Mouse (Mus musculus): Measurements from ENCODE around the gene Tpsg1. TPM values are rescaled to one million over a fixed set of nuclear protein-coding genes. Genes with fewer than 3 reads are reported as not detected.

The Tpsg1 gene
- polyA plus RNA-seq, 1 experiment: 0.09 TPM

GRCm38 (mm10) chr17:25341490-25341889 is 27.6 kb upstream of the Tpsg1 start:
- no peak for TF ChIP-seq CTCF (IDR thresholded peaks at IDR 0.05; ENCODE audit: extremely low read depth, insufficient read depth, insufficient read length, insufficient replicate concordance)
- no peak for TF ChIP-seq POLR2A (IDR thresholded peaks at IDR 0.05; ENCODE audit: low read depth, low read length)
- Histone ChIP-seq H3K27me3 (ENCODE audit: control insufficient read depth, insufficient read depth, low read length) (no peaks in the 10 kb centered on the region), H3K27ac (ENCODE audit: insufficient read depth, low read length) (no peak overlapping the region), H3K36me3 (ENCODE audit: control insufficient read depth, insufficient read depth, low read length) (no peaks in the 10 kb centered on the region), H3K4me3 (ENCODE audit: extremely low read depth, insufficient read depth, insufficient read length) (no peak overlapping the region), H3K4me1 (ENCODE audit: control insufficient read depth, insufficient read depth, insufficient read length) (no peaks in the 10 kb centered on the region)
- WGBS: 53% methylated on average over 3 of the region's 3 CpGs
- no peak for DNase-seq (ENCODE audit: low read depth in 1 of 2, low spot score in 2 of 2)

- TF ChIP-seq POLR2A (IDR thresholded peaks at IDR 0.05; ENCODE audit: low read depth, low read length) (no peak), CTCF (IDR thresholded peaks at IDR 0.05; ENCODE audit: extremely low read depth, insufficient read depth, insufficient read length, insufficient replicate concordance) (no peak)
These were observed 23.6 kb upstream of the Tpsg1 start, which contains the start of gene Tpsab1 for GRCm38 (mm10) chr17:25345462-25345861. TSS of gene Tpsab1 (minus strand) at chr17:25345562.

GRCm38 (mm10) chr17:25361291-25361690 is 7.8 kb upstream of the Tpsg1 start:
- Histone ChIP-seq H3K4me1 (ENCODE audit: control insufficient read depth, insufficient read depth, insufficient read length) (no peaks in the 10 kb centered on the region), H3K4me3 (ENCODE audit: extremely low read depth, insufficient read depth, insufficient read length) (no peak overlapping the region), H3K27ac (ENCODE audit: insufficient read depth, low read length) (no peak overlapping the region), H3K36me3 (ENCODE audit: control insufficient read depth, insufficient read depth, low read length) (no peaks in the 10 kb centered on the region), H3K27me3 (ENCODE audit: control insufficient read depth, insufficient read depth, low read length) (no peaks in the 10 kb centered on the region)
- DNase-seq (ENCODE audit: low read depth in 1 of 2, low spot score in 2 of 2): no peak
- no peak for TF ChIP-seq CTCF (IDR thresholded peaks at IDR 0.05; ENCODE audit: extremely low read depth, insufficient read depth, insufficient read length, insufficient replicate concordance)
- TF ChIP-seq POLR2A (IDR thresholded peaks at IDR 0.05; ENCODE audit: low read depth, low read length): no peak
- 59% methylated on average over 2 of the region's 2 CpGs for WGBS

More at GRCm38 (mm10) chr17:25345462-25345861, 23.6 kb upstream of the Tpsg1 start, which contains the start of gene Tpsab1:
- Histone ChIP-seq H3K36me3 (ENCODE audit: control insufficient read depth, insufficient read depth, low read length) (no peaks in the 10 kb centered on the region), H3K4me3 (ENCODE audit: extremely low read depth, insufficient read depth, insufficient read length) (no peak within 1 kb of the TSS), H3K4me1 (ENCODE audit: control insufficient read depth, insufficient read depth, insufficient read length) (no peaks in the 10 kb centered on the region), H3K27me3 (ENCODE audit: control insufficient read depth, insufficient read depth, low read length) (no peaks in the 10 kb centered on the region), H3K27ac (ENCODE audit: insufficient read depth, low read length) (no peak within 1 kb of the TSS)
- no peak for DNase-seq (ENCODE audit: low read depth in 1 of 2, low spot score in 2 of 2)
- 77% methylated on average over 4 of the region's 4 CpGs for WGBS

DNA sequence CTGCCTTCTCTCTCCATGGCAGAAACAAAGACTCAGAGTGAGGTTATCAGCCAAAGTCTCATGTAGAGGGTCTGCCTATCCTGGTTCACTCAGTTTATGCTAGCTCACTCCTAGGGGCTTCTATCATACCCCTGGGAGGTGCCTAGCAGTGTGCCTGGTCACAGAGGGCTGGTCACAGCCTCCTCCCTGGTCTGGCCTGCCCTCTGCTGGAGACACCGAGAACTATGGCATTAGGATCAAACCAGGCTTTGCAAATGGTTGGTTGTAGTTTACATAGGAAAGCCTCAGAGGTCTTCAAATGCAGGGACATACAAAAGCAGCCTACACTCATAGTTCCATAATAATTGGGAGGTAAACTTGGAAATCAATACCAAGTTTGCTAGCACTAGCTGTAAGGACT is 5.3 kb upstream of the Tpsg1 start:
- Histone ChIP-seq H3K4me3 (ENCODE audit: extremely low read depth, insufficient read depth, insufficient read length) (no peak overlapping the region), H3K27ac (ENCODE audit: insufficient read depth, low read length) (no peak overlapping the region), H3K36me3 (ENCODE audit: control insufficient read depth, insufficient read depth, low read length) (no peaks in the 10 kb centered on the region), H3K4me1 (ENCODE audit: control insufficient read depth, insufficient read depth, insufficient read length) (no peaks in the 10 kb centered on the region), H3K27me3 (ENCODE audit: control insufficient read depth, insufficient read depth, low read length) (no peaks in the 10 kb centered on the region)
- WGBS: 0% methylated on average over 1 of the region's 1 CpGs
- DNase-seq (ENCODE audit: low read depth in 1 of 2, low spot score in 2 of 2): peak in 1 of 2 experiments; percentile 17
- peak; percentile 53; the same call in 1 of the 2 replicates for TF ChIP-seq CTCF (IDR thresholded peaks at IDR 0.05; ENCODE audit: extremely low read depth, insufficient read depth, insufficient read length, insufficient replicate concordance)
- no peak for TF ChIP-seq POLR2A (IDR thresholded peaks at IDR 0.05; ENCODE audit: low read depth, low read length)

- Histone ChIP-seq H3K4me3 (ENCODE audit: extremely low read depth, insufficient read depth, insufficient read length) (no peak within 1 kb of the TSS), H3K27ac (ENCODE audit: insufficient read depth, low read length) (no peak within 1 kb of the TSS), H3K27me3 (ENCODE audit: control insufficient read depth, insufficient read depth, low read length) (no peaks in the 10 kb centered on the region), H3K36me3 (ENCODE audit: control insufficient read depth, insufficient read depth, low read length) (no peaks in the 10 kb centered on the region), H3K4me1 (ENCODE audit: control insufficient read depth, insufficient read depth, insufficient read length) (no peaks in the 10 kb centered on the region)
- TF ChIP-seq POLR2A (IDR thresholded peaks at IDR 0.05; ENCODE audit: low read depth, low read length) (no peak), CTCF (IDR thresholded peaks at IDR 0.05; ENCODE audit: extremely low read depth, insufficient read depth, insufficient read length, insufficient replicate concordance) (no peak)
- DNase-seq (ENCODE audit: low read depth in 1 of 2, low spot score in 2 of 2): no peak
- WGBS: 75% methylated on average over 2 of the region's 2 CpGs
These were observed 3.1 kb upstream of the Tpsg1 start, which contains the start of gene Tpsb2 for GRCm38 (mm10) chr17:25366005-25366404. TSS of gene Tpsb2 (plus strand) at chr17:25366305.

DNA sequence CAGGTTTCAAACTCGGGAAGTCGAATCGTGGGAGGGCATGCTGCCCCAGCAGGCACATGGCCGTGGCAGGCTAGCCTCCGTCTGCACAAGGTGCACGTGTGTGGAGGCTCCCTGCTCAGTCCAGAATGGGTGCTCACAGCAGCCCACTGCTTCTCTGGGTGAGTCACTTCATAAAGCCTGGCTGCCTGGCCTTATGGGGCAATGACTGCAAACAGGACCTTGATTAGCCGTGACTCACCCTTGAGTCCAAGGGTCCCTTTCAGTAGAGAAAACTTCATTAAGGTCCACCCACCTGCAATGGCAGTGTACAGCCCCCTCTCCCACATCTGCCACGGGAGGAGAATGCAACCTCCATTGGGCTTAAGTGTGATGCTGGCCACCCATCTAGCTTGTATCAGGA is 3.4 kb downstream of the Tpsg1 start:
- WGBS: 80% methylated on average over 8 of the region's 8 CpGs
- no peak overlapping the region for H3K4me3 ChIP-seq (ENCODE audit: extremely low read depth, insufficient read depth, insufficient read length)
- TF ChIP-seq POLR2A (IDR thresholded peaks at IDR 0.05; ENCODE audit: low read depth, low read length) (no peak), CTCF (IDR thresholded peaks at IDR 0.05; ENCODE audit: extremely low read depth, insufficient read depth, insufficient read length, insufficient replicate concordance) (no peak)
- H3K27ac ChIP-seq (ENCODE audit: insufficient read depth, low read length): no peak overlapping the region
- H3K36me3 ChIP-seq (ENCODE audit: control insufficient read depth, insufficient read depth, low read length): no peaks in the 10 kb centered on the region
- no peaks in the 10 kb centered on the region for H3K27me3 ChIP-seq (ENCODE audit: control insufficient read depth, insufficient read depth, low read length)
- H3K4me1 ChIP-seq (ENCODE audit: control insufficient read depth, insufficient read depth, insufficient read length): no peaks in the 10 kb centered on the region
- no peak for DNase-seq (ENCODE audit: low read depth in 1 of 2, low spot score in 2 of 2)

DNA sequence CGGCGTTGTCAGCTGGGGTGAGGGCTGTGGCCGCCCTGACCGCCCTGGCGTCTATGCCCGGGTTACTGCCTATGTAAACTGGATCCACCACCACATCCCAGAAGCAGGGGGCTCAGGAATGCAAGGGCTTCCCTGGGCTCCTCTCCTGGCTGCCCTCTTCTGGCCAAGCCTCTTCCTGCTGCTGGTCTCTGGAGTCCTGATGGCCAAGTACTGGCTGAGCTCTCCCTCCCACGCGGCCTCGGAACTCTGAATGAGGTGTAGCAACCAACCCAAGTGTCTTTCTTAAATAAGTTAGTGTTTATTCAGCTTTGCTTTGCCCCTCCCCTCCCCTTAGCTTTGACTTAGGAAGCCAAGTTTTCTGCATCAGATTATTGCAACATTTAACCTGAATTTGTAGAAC is 4.9 kb downstream of the Tpsg1 start:
- DNase-seq (ENCODE audit: low read depth in 1 of 2, low spot score in 2 of 2): no peak
- TF ChIP-seq POLR2A (IDR thresholded peaks at IDR 0.05; ENCODE audit: low read depth, low read length) (no peak), CTCF (IDR thresholded peaks at IDR 0.05; ENCODE audit: extremely low read depth, insufficient read depth, insufficient read length, insufficient replicate concordance) (no peak)
- WGBS: 51% methylated on average over 9 of the region's 9 CpGs
- Histone ChIP-seq H3K27me3 (ENCODE audit: control insufficient read depth, insufficient read depth, low read length) (no peaks in the 10 kb centered on the region), H3K36me3 (ENCODE audit: control insufficient read depth, insufficient read depth, low read length) (no peaks in the 10 kb centered on the region), H3K27ac (ENCODE audit: insufficient read depth, low read length) (no peak overlapping the region), H3K4me3 (ENCODE audit: extremely low read depth, insufficient read depth, insufficient read length) (no peak overlapping the region), H3K4me1 (ENCODE audit: control insufficient read depth, insufficient read depth, insufficient read length) (no peaks in the 10 kb centered on the region)
